In the genomic region with DNA sequence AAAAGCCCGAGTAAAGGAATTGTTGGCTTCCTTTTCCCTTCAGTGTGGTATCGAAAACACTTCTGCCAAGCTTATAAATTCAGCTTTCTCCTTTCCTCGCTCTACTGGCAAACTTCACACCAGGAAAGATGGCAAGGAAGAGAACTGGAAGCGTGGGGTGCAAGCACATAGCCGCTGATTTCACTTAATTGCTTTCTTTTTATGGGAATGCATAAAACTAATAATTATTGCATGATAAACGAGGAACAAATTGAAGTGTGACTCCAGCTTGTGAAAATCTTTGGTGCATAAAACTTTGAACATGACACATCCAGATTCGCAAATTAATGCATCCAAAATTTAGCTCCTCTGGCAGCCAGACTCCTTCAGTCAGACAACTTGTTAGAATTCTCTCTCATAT, we compare ENCODE assay signal across 30 mouse cellular contexts.
DNase-seq lines count a peak whose midpoint lies in the region; ATAC-seq and TF ChIP-seq lines count a peak whose summit lies in the region.
"Had no signal": no experiment of that assay in that cellular context is flagged by ENCODE, and none has a peak within 500 bp of the region (broad histone marks: within the 10 kb centered on the region; RNA-seq: fewer than 3 reads in every experiment).

No protein-coding gene starts in this region.

- H3K36me3 ChIP-seq in forebrain, embryonic 15.5 days, result peaks cover 7% of the 10 kb centered on the region; the same call in 1 of the 2 replicates
- no peaks in the 10 kb centered on the region for H3K36me3 ChIP-seq in forebrain, embryonic 11.5 days (ENCODE audit: control insufficient read depth, insufficient read depth, low read length)
- H3K36me3 ChIP-seq in kidney, adult 2 months (ENCODE audit: control insufficient read depth, insufficient read depth, low read length), result no peaks in the 10 kb centered on the region
- H3K36me3 ChIP-seq: intestine, embryonic 15.5 days had no signal

- H3K4me2 ChIP-seq in forebrain, embryonic 15.5 days (replicated peaks), result no peak overlapping the region
- H3K4me2 ChIP-seq in forebrain, embryonic 11.5 days (ENCODE audit: low read depth, low read length, severe bottlenecking), result no peak overlapping the region
- H3K4me2 ChIP-seq: heart, embryonic 11.5 days; hindbrain, embryonic 12.5 days; intestine, embryonic 15.5 days had no signal

- no peak overlapping the region for H3K9ac ChIP-seq in forebrain, embryonic 15.5 days (replicated peaks)
- H3K9ac ChIP-seq in forebrain, embryonic 11.5 days (ENCODE audit: low read length), result no peak overlapping the region
- H3K9ac ChIP-seq: hindbrain, embryonic 12.5 days; intestine, embryonic 15.5 days; liver, embryonic 14.5 days had no signal

- DNase-seq in forebrain, embryonic 11.5 days (ENCODE audit: low spot score), result no peak
- peak; percentile 15 to 30 for DNase-seq in left cerebral cortex, postnatal 25 days (ENCODE audit: low spot score in 2 of 2)
- DNase-seq in left cerebral cortex, adult 18-20 months (ENCODE audit: low spot score in 2 of 2), result no peak
- DNase-seq in brain, embryonic 18.5 days (ENCODE audit: low read depth, low spot score), result peak; percentile 70
- DNase-seq in kidney, adult 2 months, result no peak
- no peak for DNase-seq in gastrocnemius, adult 18-20 months (ENCODE audit: low spot score)
- DNase-seq: adrenal gland, postnatal 14 days; cerebellum, adult 8-10 months; cerebellum, postnatal 25 days; gastrocnemius, postnatal 25 days; heart, adult 11 months; heart, postnatal 36 days; kidney, adult 8-10 months; kidney, postnatal 4 days; layer of hippocampus, adult 9-11 months; liver; lung, adult 2 months; lung, postnatal 10 days; midbrain, embryonic 14.5 days; thymus, adult 2 months; thymus, postnatal 36 days had no signal

- intact Hi-C loops in left cerebral cortex, postnatal 25 days (cut with DNase I), result no loop called here

- H3K27me3 ChIP-seq in forebrain, embryonic 15.5 days, result no peaks in the 10 kb centered on the region
- no peaks in the 10 kb centered on the region for H3K27me3 ChIP-seq in forebrain, embryonic 11.5 days (ENCODE audit: control insufficient read depth, insufficient read depth, low read length)
- H3K27me3 ChIP-seq in kidney, adult 2 months (replicated peaks; ENCODE audit: control insufficient read depth, insufficient read depth, low read length), result no peaks in the 10 kb centered on the region
- H3K27me3 ChIP-seq: hindbrain, embryonic 12.5 days; intestine, embryonic 15.5 days had no signal

- H3K4me3 ChIP-seq in forebrain, embryonic 15.5 days, result no peak overlapping the region
- H3K4me3 ChIP-seq in forebrain, embryonic 11.5 days (ENCODE audit: low read depth, low read length), result no peak overlapping the region
- H3K4me3 ChIP-seq in kidney, adult 2 months (ENCODE audit: insufficient read depth, low read depth, low read length), result no peak overlapping the region
- H3K4me3 ChIP-seq: hindbrain, embryonic 12.5 days; intestine, embryonic 15.5 days had no signal

- 44% methylated on average over 7 of the region's 7 CpGs for WGBS in forebrain, embryonic 15.5 days
- 93% methylated on average over 7 of the region's 7 CpGs for WGBS in forebrain, embryonic 11.5 days
- WGBS in kidney, adult 2 months, result 75% methylated on average over 7 of the region's 7 CpGs

- H3K4me1 ChIP-seq in forebrain, embryonic 15.5 days, result peaks cover 17% of the 10 kb centered on the region
- no peaks in the 10 kb centered on the region for H3K4me1 ChIP-seq in forebrain, embryonic 11.5 days (replicated peaks; ENCODE audit: control insufficient read depth, insufficient read depth, low read length)
- no peaks in the 10 kb centered on the region for H3K4me1 ChIP-seq in kidney, adult 2 months (ENCODE audit: control insufficient read depth, insufficient read depth, low read length)
- H3K4me1 ChIP-seq: intestine, embryonic 15.5 days had no signal

- no peaks in the 10 kb centered on the region for H3K9me3 ChIP-seq in forebrain, embryonic 15.5 days
- H3K9me3 ChIP-seq in forebrain, embryonic 11.5 days (ENCODE audit: control insufficient read depth, low read length), result no peaks in the 10 kb centered on the region
- H3K9me3 ChIP-seq: intestine, embryonic 15.5 days had no signal

- no peak for TF ChIP-seq POLR2A in kidney, adult 2 months (IDR thresholded peaks at IDR 0.05; ENCODE audit: low read depth, low read length)

- ATAC-seq in forebrain, embryonic 15.5 days (replicated peaks), result peak; percentile 61
- ATAC-seq in forebrain, embryonic 11.5 days (replicated peaks; ENCODE audit: low FRiP score), result no peak
- ATAC-seq: CD4-positive, CD25-positive, alpha-beta regulatory T cell, adult 4 months; hindbrain, postnatal 0 days; intestine, embryonic 15.5 days had no signal

- H3K27ac ChIP-seq in forebrain, embryonic 15.5 days (replicated peaks), result peak overlapping the region; percentile 69
- H3K27ac ChIP-seq in forebrain, embryonic 11.5 days (ENCODE audit: low read depth, low read length), result no peak overlapping the region
- no peak overlapping the region for H3K27ac ChIP-seq in kidney, adult 2 months (ENCODE audit: insufficient read depth, low read depth, low read length)
- H3K27ac ChIP-seq: hindbrain, embryonic 12.5 days; hindbrain, postnatal 0 days; intestine, embryonic 15.5 days; kidney, postnatal 0 days; liver, embryonic 14.5 days; stomach, postnatal 0 days had no signal

- no peak for TF ChIP-seq CTCF in kidney, adult 2 months (conservative IDR thresholded peaks at IDR 0.05; ENCODE audit: insufficient read depth, insufficient read length, low read depth, low read length)

Comparison
In these comparisons a context has a peak if more than half of its experiments do, and no peak if none do; other contexts are left out.
1. DNase-seq: peak in left cerebral cortex, postnatal 25 days (2 of 2) and brain, embryonic 18.5 days (single experiment); none in forebrain, embryonic 11.5 days (single experiment), left cerebral cortex, adult 18-20 months (0 of 2), kidney, adult 2 months (single experiment) and gastrocnemius, adult 18-20 months (single experiment).